Mouse (Mus musculus) stomach, embryonic 16.5 days (tissue): Measurements from ENCODE around the gene Scn3b. TPM values are rescaled to one million over a fixed set of nuclear protein-coding genes. Genes with fewer than 3 reads are reported as not detected.
A peak's percentile ranks its signal among the peaks of the same experiment; 100 is the strongest.

Experiments
- ATAC-seq: fragments of 200-750 bp; cut with Nextera tagmentation; 2 replicates; pipeline ENCODE4 v1.8.0; 2017; ENCODE audit warnings: moderate number of reproducible peaks, moderate TSS enrichment; ENCODE audit not compliant: insufficient read depth, low FRiP score
- H3K27ac ChIP-seq: fragments of 300-500 bp; sonication (generic); 2 replicates; pipeline ENCODE4 v1.5.1; 2014; ENCODE audit warnings: low read length
- H3K27me3 ChIP-seq: fragments of 300-500 bp; sonication (generic); 2 replicates; pipeline ENCODE4 v1.6.1; 2014; ENCODE audit warnings: low read length, control low read depth, mixed read lengths; ENCODE audit not compliant: control insufficient read depth, insufficient read depth
- H3K36me3 ChIP-seq: fragments of 300-500 bp; sonication (generic); 2 replicates; pipeline ENCODE4 v1.6.1; 2014; ENCODE audit warnings: low read length; ENCODE audit not compliant: control insufficient read depth, insufficient read depth
- H3K4me1 ChIP-seq: fragments of 300-500 bp; sonication (generic); 2 replicates; pipeline ENCODE4 v1.6.1; 2014; ENCODE audit warnings: low read length, control low read depth, mixed read lengths; ENCODE audit not compliant: control insufficient read depth, insufficient read depth
- H3K4me2 ChIP-seq: fragments of 300-500 bp; sonication (generic); 2 replicates; pipeline ENCODE4 v1.6.1; 2014; ENCODE audit warnings: low read depth, low read length, mixed read lengths
- H3K4me3 ChIP-seq: fragments of 300-500 bp; sonication (generic); replicated peaks from 2 replicates; pipeline ENCODE4 v1.5.1; 2014; ENCODE audit warnings: mild to moderate bottlenecking, low read length
- H3K9ac ChIP-seq: fragments of 300-500 bp; sonication (generic); 2 replicates; pipeline ENCODE4 v1.6.1; 2014; ENCODE audit warnings: low read length
- H3K9me3 ChIP-seq: fragments of 300-500 bp; sonication (generic); replicated peaks from 2 replicates; pipeline ENCODE4 v1.6.1; 2016; ENCODE audit warnings: low read length, control low read depth; ENCODE audit not compliant: control insufficient read depth
- WGBS: fragments of 180-500 bp; shearing (Covaris S2); extraction: QIAGEN DNeasy Blood & Tissue Kit; methylation state at CpG from one replicate; pipeline ENCODE4 v1.1.7; 2014; 5-methylcytosine and 5-hydroxymethylcytosine counted together
- polyA plus RNA-seq: library from polyadenylated mRNA; unstranded; fragments of >200 nt; fragmentation: Nextera tagmentation; extraction: Ambion mirVana; gene quantifications from 2 replicates; pipeline ENCODE4 v1.2.1, GENCODE M21; 2015

Scn3b gene
- polyA plus RNA-seq = 4.9 and 7.1 TPM in 2 replicates

DNA sequence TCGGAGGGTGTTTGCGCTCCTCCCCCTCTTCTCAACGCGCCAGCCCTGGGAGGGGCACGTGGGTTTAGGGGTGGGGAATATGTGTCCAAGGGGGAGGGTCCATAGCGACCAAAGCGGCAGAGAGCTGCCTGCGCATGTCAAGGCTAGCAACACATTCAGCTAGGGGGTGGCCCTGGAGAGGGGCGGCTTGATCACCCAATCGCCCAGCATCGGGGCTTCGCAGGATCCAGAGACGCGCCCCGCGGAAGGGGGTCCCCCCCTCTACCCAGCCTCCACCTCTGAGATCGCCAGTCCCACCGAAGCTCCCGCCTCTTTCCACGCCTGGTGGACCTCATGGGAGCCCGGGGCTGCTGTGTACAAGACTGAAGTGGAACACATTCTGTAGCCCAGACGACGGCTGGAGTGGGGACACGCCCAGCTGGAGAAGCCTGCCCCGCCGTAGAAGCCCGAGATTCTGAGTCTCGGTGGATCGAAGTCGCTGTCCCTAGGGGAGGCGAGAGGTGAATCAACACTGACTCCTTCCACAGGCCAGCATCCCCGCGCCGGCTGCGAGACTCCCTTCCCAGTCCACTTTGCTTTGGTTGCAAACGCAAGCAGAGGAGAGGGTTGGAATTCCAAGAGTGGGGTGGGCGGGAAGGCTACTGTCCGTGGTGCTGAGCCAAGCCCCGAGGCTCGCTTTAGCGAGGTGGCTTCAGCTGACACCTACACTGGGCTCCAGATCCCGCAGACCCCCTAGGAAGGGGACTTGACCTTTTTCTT lies at the start of gene Scn3b:
Scn3b (plus strand) TSS at position 115 of the 759 bp plus-strand sequence.
- peak within 1 kb of the TSS; percentile 61 for H3K4me2 ChIP-seq
- WGBS = under 1% methylated on average over 42 of the region's 42 CpGs
- H3K9ac ChIP-seq = 0 out of 2 replicates have a peak within 1 kb of the TSS, but pooled peaks have one; percentile 16
- no peak within 1 kb of the TSS for H3K27ac ChIP-seq
- H3K4me3 ChIP-seq = peak within 1 kb of the TSS; percentile 36
- peak; percentile 79 for ATAC-seq
- peaks cover 12% of the 10 kb centered on the region for H3K4me1 ChIP-seq
- no peaks in the 10 kb centered on the region for H3K9me3 ChIP-seq
- H3K36me3 ChIP-seq = no peaks in the 10 kb centered on the region
- peaks cover 6% of the 10 kb centered on the region; the same call in 1 of the 2 replicates for H3K27me3 ChIP-seq

DNA sequence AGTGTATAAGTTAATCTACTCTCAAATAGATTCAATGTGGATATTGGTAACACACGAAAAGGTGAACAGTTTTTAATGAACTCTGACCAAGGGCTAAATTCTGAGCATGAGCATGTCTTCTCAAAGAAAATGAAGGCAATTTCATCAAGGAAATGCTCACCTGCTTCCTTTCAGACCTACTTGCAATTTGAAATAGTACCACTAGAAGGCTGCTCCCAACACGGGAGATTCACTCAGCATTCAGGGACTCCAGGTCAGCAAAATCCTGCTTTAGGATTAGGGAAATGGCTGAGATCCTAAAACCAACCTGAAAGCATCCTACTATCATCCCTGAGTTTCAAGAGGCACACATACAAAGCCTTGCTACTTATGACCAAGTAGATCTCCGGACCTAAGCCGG lies 44.7 kb upstream of the Scn3b start:
- H3K27me3 ChIP-seq = no peaks in the 10 kb centered on the region
- no peak overlapping the region for H3K9ac ChIP-seq
- H3K27ac ChIP-seq = no peak overlapping the region
- 64% methylated on average over 4 of the region's 4 CpGs for WGBS
- no peaks in the 10 kb centered on the region for H3K4me1 ChIP-seq
- no peaks in the 10 kb centered on the region for H3K36me3 ChIP-seq
- no peaks in the 10 kb centered on the region for H3K9me3 ChIP-seq
- no peak overlapping the region for H3K4me2 ChIP-seq
- H3K4me3 ChIP-seq = no peak overlapping the region
- no peak for ATAC-seq

DNA sequence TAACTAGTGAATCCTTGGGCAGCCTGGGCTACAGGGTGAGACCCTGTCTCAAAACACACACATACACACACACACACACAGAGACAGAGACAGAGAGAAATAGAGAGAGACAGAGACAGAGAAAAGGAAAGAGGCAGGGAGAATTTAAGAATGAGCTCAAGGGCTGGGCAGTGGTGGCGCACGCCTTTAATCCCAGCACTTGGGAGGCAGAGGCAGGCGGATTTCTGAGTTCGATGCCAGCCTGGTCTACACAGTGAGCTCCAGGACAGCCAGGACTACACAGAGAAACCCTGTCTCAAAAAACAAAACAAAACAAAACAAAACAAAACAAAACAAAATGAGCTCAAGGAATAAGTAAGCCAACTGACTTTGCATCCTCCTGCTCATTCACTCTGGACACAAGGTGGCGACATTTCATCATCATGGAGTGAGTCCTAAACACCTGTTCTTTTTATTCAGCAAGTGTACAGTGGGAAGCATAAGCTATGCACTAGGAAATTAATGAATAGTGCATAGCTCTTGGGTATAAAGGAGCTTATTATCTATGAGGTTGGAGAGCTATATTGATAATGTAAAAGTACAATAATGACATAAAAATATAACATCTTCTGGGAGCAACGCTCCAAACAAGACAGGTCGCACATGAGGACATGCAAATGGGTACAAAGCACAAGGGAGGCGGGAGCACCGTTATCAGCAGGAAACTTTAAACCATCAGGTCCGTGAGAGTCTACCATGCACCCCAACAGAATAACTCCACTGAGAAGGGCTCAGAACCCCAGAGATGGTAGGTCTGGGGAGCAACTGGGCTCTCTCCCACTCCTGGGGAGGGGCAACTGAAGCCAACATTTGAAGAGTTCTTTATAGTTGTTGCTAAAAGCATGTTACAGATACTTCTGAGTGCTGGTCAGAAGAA lies 40.9 kb upstream of the Scn3b start:
- H3K36me3 ChIP-seq = no peaks in the 10 kb centered on the region
- no peaks in the 10 kb centered on the region for H3K4me1 ChIP-seq
- no peaks in the 10 kb centered on the region for H3K27me3 ChIP-seq
- H3K9ac ChIP-seq = no peak overlapping the region
- H3K4me3 ChIP-seq = no peak overlapping the region
- 67% methylated on average over 10 of the region's 10 CpGs for WGBS
- no peak overlapping the region for H3K4me2 ChIP-seq
- no peak for ATAC-seq
- H3K9me3 ChIP-seq = no peaks in the 10 kb centered on the region
- H3K27ac ChIP-seq = no peak overlapping the region

DNA sequence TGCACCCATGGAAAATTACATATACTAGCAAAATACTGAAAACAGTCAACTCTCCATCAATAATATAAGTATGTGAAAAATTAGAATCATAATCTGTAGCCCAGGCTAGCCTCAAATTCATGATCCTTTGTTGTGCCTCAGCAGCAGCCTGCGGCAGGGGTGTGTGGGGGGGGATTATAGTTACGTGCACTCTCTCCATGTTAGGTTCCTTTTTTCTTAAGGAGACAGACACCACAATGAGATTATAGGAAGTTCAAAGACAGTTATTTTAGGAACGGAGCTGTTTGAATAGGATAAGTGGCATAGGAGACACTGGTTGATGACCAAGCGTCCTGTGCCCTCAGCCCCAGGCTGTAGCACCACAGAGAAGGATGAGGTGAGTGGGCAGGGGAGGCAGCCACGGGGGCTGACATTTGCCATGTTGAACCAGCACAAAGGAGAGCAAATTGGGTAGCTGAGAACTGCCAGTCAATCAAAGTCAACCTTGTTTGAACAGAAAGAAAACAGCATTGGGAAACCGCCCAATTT lies 40.1 kb upstream of the Scn3b start:
- Histone ChIP-seq H3K4me2 (no peak overlapping the region), H3K27ac (no peak overlapping the region), H3K4me3 (no peak overlapping the region), H3K27me3 (no peaks in the 10 kb centered on the region), H3K9me3 (no peaks in the 10 kb centered on the region), H3K9ac (no peak overlapping the region), H3K4me1 (no peaks in the 10 kb centered on the region), H3K36me3 (no peaks in the 10 kb centered on the region)
- no peak for ATAC-seq
- 64% methylated on average over 6 of the region's 6 CpGs for WGBS

DNA sequence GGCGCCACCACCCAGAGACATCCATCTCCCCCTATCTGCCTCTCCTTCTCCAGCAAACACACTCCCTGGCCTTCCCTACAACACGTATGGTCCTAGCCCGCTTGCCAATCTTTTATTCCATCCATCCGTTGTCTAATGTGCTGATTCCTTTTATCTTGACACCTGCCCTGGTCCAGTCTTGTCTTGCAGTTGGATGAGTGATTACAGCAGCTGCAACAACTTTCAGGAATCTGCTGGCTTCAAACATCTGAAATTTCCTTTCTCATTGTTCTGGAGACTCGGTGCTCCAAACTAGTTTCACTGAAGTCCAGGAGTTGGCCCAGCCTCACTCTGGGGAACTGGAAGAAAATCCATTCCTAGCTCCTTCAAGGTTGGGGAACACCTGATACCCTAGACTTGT lies 39.5 kb upstream of the Scn3b start:
- 51% methylated on average over 5 of the region's 5 CpGs for WGBS
- Histone ChIP-seq H3K4me2 (no peak overlapping the region), H3K4me1 (no peaks in the 10 kb centered on the region), H3K9ac (no peak overlapping the region), H3K4me3 (no peak overlapping the region), H3K9me3 (no peaks in the 10 kb centered on the region), H3K27me3 (no peaks in the 10 kb centered on the region), H3K36me3 (no peaks in the 10 kb centered on the region), H3K27ac (no peak overlapping the region)
- no peak for ATAC-seq

DNA sequence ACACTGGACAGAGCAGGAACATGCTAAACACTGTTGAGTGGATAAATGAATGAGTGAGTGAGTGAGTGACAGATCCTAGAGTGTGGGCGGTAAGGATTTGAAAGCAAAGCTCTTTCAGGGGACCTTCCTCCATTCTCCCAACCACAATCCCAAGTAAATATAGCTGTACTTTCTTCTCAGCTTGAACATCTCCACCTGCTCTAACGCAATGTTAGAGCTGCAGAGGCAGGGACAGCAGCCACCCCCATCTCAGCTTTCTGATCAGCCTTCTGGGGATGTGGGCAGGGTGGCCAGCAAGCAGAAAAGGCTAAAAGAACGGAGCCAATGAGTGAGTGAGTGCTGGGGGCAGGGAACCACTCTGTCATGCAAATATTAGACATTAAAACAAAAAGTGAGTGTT lies 38.0 kb upstream of the Scn3b start:
- Histone ChIP-seq H3K9ac (no peak overlapping the region), H3K27ac (no peak overlapping the region)

DNA sequence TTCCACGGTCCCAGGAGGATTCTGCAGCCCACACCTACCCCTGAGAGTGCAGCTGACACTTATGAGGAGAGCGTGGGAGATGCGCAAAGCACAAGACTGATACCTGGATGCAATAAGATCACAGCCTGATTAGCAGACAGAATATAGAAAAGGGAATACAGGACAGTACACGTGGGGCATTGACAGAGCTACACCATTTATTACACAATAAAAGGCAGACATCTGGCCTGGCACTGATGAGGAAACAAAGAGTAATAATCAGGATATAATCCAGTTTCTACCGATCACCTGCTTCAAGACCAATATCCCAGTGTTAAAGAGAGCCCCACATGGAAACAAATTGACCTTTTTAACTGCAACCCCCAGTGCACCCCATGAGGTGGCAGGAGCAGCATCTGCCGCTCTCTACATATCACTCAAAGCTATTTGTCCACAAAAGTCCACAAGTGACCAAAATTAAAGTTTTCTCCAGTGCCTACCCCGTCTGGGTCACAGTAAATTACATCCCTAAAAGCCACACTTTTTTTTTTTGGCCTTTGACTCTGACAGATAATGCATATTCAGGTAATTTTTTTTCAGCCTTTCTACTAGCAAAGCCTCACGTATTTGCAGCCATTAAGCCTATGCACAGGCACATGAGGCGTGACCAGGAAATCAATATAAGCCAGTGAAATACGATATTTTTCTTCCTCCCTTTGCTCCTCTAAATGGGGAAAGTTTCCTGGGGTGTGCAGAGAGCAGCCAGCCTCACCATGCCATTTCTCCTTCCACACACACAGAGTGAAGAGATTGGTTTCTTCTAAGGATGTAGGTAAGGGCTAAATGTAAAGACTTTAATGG lies 34.6 kb upstream of the Scn3b start:
- no peaks in the 10 kb centered on the region for H3K36me3 ChIP-seq
- H3K27me3 ChIP-seq = no peaks in the 10 kb centered on the region
- no peaks in the 10 kb centered on the region for H3K9me3 ChIP-seq
- H3K9ac ChIP-seq = no peak overlapping the region
- no peak overlapping the region for H3K4me2 ChIP-seq
- no peak for ATAC-seq
- H3K27ac ChIP-seq = no peak overlapping the region
- no peaks in the 10 kb centered on the region for H3K4me1 ChIP-seq
- WGBS = 56% methylated on average over 10 of the region's 10 CpGs
- no peak overlapping the region for H3K4me3 ChIP-seq

More for the DNA sequence above, 38.0 kb upstream of the Scn3b start:
- H3K9me3 ChIP-seq = no peaks in the 10 kb centered on the region
- no peaks in the 10 kb centered on the region for H3K27me3 ChIP-seq
- 77% methylated on average over 3 of the region's 3 CpGs for WGBS
- no peak for ATAC-seq
- H3K4me2 ChIP-seq = no peak overlapping the region
- H3K4me3 ChIP-seq = no peak overlapping the region
- H3K36me3 ChIP-seq = no peaks in the 10 kb centered on the region
- H3K4me1 ChIP-seq = no peaks in the 10 kb centered on the region

DNA sequence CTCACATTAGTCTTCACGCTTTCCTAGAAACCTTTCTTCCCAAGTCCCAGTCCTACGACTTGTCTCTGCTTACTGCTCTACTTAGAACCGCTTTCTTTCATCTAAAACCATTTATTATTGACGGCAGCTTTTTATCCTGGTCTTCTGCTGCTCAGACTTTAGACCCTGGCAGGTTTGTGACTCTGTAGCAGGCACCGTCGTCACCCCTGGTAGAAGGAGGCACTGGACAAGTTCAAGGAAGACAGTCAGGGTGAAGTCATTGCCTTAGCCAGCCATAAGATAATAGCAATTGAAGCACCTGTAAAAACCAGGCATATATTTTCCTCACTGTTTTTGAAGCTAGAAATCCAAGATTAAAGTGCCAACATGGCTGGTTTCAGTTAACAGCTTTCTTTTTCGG lies 33.8 kb upstream of the Scn3b start:
- Histone ChIP-seq H3K4me2 (no peak overlapping the region), H3K27me3 (no peaks in the 10 kb centered on the region), H3K36me3 (no peaks in the 10 kb centered on the region), H3K9me3 (no peaks in the 10 kb centered on the region), H3K27ac (no peak overlapping the region), H3K4me3 (no peak overlapping the region), H3K9ac (no peak overlapping the region), H3K4me1 (no peaks in the 10 kb centered on the region)
- 83% methylated on average over 7 of the region's 7 CpGs for WGBS
- no peak for ATAC-seq
